Mouse (Mus musculus): ENCODE data around the gene Zfp536. TPM values are rescaled to one million over a fixed set of nuclear protein-coding genes. Genes with fewer than 3 reads are reported as not detected.

Gene Zfp536
- polyA plus RNA-seq, 1 experiment from 2014 or later, result not detected

DNA sequence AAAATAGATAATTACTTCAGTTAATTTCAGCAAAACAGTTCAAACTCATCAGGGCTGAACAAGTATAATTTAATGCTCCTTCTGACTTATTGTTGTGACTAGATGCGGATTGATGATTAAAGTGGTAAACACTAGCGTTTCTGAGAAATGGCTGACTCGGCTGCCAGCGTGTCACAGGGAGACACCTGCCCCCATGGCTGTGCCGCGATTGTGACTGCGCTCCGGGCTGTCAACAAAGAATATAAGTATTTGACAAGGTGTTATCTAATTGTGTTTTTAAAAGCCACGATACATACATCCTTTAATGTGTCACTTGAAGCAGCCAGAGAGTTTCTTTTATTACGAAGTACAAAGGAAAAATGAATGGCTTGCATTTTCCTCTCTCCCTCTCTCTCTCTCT lies 342.0 kb downstream of the Zfp536 start:
- H3K4me3 ChIP-seq (ENCODE audit: inconsistent target), result no peak overlapping the region
- no peaks in the 10 kb centered on the region for H3K36me3 ChIP-seq (ENCODE audit: inconsistent target)
- no peak overlapping the region for H3K27ac ChIP-seq
- 93% methylated on average over 10 of the region's 10 CpGs for WGBS (ENCODE audit: missing documents)
- no peaks in the 10 kb centered on the region for H3K79me2 ChIP-seq (ENCODE audit: inconsistent target)

DNA sequence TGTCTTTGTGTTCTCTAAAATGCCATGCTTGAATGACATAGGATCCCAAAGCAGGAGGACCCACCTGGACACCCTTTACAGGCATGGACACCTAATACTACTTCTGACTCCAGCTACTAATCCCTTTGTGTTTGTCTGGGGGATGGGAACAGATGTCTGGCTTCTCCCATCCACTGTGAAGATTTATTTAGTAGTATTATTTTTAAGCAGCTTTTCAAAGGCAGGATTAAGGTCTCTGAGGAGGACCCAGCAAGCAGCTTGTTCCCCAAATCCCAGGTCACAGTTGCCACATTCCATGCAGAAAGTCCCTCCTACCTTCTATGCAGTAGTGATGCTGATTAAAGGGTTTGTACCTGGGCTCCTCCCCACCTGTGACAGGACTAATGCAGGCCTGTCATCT lies 347.4 kb downstream of the Zfp536 start:
- H3K36me3 ChIP-seq (ENCODE audit: inconsistent target), result no peaks in the 10 kb centered on the region
- no peaks in the 10 kb centered on the region for H3K79me2 ChIP-seq (ENCODE audit: inconsistent target)
- no peak overlapping the region for H3K27ac ChIP-seq
- H3K4me3 ChIP-seq (ENCODE audit: inconsistent target), result no peak overlapping the region

DNA sequence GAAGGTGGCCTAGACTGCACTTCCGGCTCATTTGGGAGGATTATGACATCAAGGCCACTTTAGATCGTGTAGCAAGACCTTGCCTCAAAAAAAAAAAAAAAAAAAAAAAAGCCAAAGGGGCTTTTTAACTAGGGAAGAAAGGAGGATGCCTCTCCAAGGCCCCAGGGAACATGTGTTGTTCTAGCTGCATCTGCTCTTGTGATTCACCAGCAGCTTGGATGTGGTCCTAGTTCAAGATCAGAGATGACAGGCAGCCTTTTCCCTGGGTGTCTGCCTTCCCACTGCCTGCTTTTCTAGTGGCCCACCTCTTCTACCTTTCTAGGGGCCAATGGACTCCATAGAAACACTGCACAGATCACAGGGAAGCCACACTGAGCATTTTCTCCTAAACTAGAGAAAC lies 350.5 kb downstream of the Zfp536 start:
- Histone ChIP-seq H3K4me3 (ENCODE audit: inconsistent target) (no peak overlapping the region), H3K27ac (no peak overlapping the region), H3K79me2 (ENCODE audit: inconsistent target) (no peaks in the 10 kb centered on the region), H3K36me3 (ENCODE audit: inconsistent target) (no peaks in the 10 kb centered on the region)
- 100% methylated on average over 2 of the region's 2 CpGs for WGBS (ENCODE audit: missing documents)

Other genes starting within 250 kb of the Zfp536 start
- gene Uri1, start 249.9 kb upstream of the Zfp536 start, polyA plus RNA-seq (2018), result 12.3 to 23.6 TPM (median 20.9 TPM) in 3 replicates